Mouse (Mus musculus): ENCODE results near the gene Trappc3l. TPM values are rescaled to one million over a fixed set of nuclear protein-coding genes. Genes with fewer than 3 reads are reported as not detected.
A peak's percentile ranks its signal among the peaks of the same experiment; 100 is the strongest.

The Trappc3l gene
- polyA plus RNA-seq, 1 experiment from 2014 or later: not detected

GRCm38 (mm10) chr10:34136432-34136831 is 99.0 kb downstream of the Trappc3l start:
- Histone ChIP-seq H3K4me3 (no peak overlapping the region), H3K4me1 (replicated peaks) (peaks cover 9% of the 10 kb centered on the region), H3K36me3 (no peaks in the 10 kb centered on the region), H3K9me3 (replicated peaks) (no peaks in the 10 kb centered on the region), H3K4me2 (no peak overlapping the region), H3K27me3 (no peaks in the 10 kb centered on the region), H3K9ac (no peak overlapping the region), H3K27ac (no peak overlapping the region)
- no peak for ATAC-seq (replicated peaks; ENCODE audit: insufficient number of reproducible peaks, insufficient read depth, low FRiP score, low read depth)
- WGBS: 35% methylated on average over 6 of the region's 6 CpGs

- H3K9me3 ChIP-seq (replicated peaks): no peaks in the 10 kb centered on the region
- 25% methylated on average over 6 of the region's 6 CpGs for WGBS
- no peaks in the 10 kb centered on the region for H3K27me3 ChIP-seq
- H3K4me1 ChIP-seq (replicated peaks): peaks cover 9% of the 10 kb centered on the region
- ATAC-seq (replicated peaks; ENCODE audit: insufficient number of reproducible peaks, insufficient read depth, low FRiP score, low read depth): no peak
- no peak overlapping the region for H3K4me2 ChIP-seq
- H3K4me3 ChIP-seq: no peak overlapping the region
- no peak overlapping the region for H3K9ac ChIP-seq
- no peaks in the 10 kb centered on the region for H3K36me3 ChIP-seq
- H3K27ac ChIP-seq: peak overlapping the region; percentile 34; the same call in 1 of the 2 replicates
Observed at GRCm38 (mm10) chr10:34138027-34138426, 100.6 kb downstream of the Trappc3l start.

GRCm38 (mm10) chr10:34139768-34140167 is 102.4 kb downstream of the Trappc3l start:
- no peaks in the 10 kb centered on the region for H3K36me3 ChIP-seq
- H3K4me2 ChIP-seq: no peak overlapping the region
- H3K27ac ChIP-seq: no peak overlapping the region
- H3K27me3 ChIP-seq: no peaks in the 10 kb centered on the region
- H3K4me3 ChIP-seq: no peak overlapping the region
- H3K4me1 ChIP-seq (replicated peaks): peaks cover 9% of the 10 kb centered on the region
- no peaks in the 10 kb centered on the region for H3K9me3 ChIP-seq (replicated peaks)
- 58% methylated on average over 4 of the region's 4 CpGs for WGBS
- H3K9ac ChIP-seq: no peak overlapping the region
- ATAC-seq (replicated peaks; ENCODE audit: insufficient number of reproducible peaks, insufficient read depth, low FRiP score, low read depth): no peak

- no peaks in the 10 kb centered on the region for H3K36me3 ChIP-seq
- 67% methylated on average over 2 of the region's 2 CpGs for WGBS
Observed at GRCm38 (mm10) chr10:34141693-34142092, 104.3 kb downstream of the Trappc3l start.

GRCm38 (mm10) chr10:34149772-34150171 is 112.4 kb downstream of the Trappc3l start:
- Histone ChIP-seq H3K27ac (no peak overlapping the region), H3K9me3 (replicated peaks) (no peaks in the 10 kb centered on the region), H3K4me2 (no peak overlapping the region), H3K4me1 (replicated peaks) (no peaks in the 10 kb centered on the region), H3K9ac (no peak overlapping the region), H3K4me3 (no peak overlapping the region), H3K27me3 (no peaks in the 10 kb centered on the region), H3K36me3 (no peaks in the 10 kb centered on the region)
- WGBS: 60% methylated on average over 3 of the region's 3 CpGs
- ATAC-seq (replicated peaks; ENCODE audit: insufficient number of reproducible peaks, insufficient read depth, low FRiP score, low read depth): no peak

More at GRCm38 (mm10) chr10:34141693-34142092, 104.3 kb downstream of the Trappc3l start:
- Histone ChIP-seq H3K27ac (no peak overlapping the region), H3K27me3 (no peaks in the 10 kb centered on the region), H3K4me3 (no peak overlapping the region), H3K4me1 (replicated peaks) (peaks cover 9% of the 10 kb centered on the region), H3K9ac (no peak overlapping the region), H3K4me2 (no peak overlapping the region), H3K9me3 (replicated peaks) (no peaks in the 10 kb centered on the region)
- ATAC-seq (replicated peaks; ENCODE audit: insufficient number of reproducible peaks, insufficient read depth, low FRiP score, low read depth): no peak

GRCm38 (mm10) chr10:34150454-34150853 is 113.1 kb downstream of the Trappc3l start:
- ATAC-seq (replicated peaks; ENCODE audit: insufficient number of reproducible peaks, insufficient read depth, low FRiP score, low read depth): no peak

GRCm38 (mm10) chr10:34151827-34152226 is 114.4 kb downstream of the Trappc3l start:
- no peak overlapping the region for H3K4me2 ChIP-seq
- no peak for ATAC-seq (replicated peaks; ENCODE audit: insufficient number of reproducible peaks, insufficient read depth, low FRiP score, low read depth)
- no peak overlapping the region for H3K4me3 ChIP-seq
- no peak overlapping the region for H3K27ac ChIP-seq
- no peak overlapping the region for H3K9ac ChIP-seq
- H3K36me3 ChIP-seq: no peaks in the 10 kb centered on the region
- H3K9me3 ChIP-seq (replicated peaks): no peaks in the 10 kb centered on the region
- no peaks in the 10 kb centered on the region for H3K4me1 ChIP-seq (replicated peaks)
- WGBS: 82% methylated on average over 3 of the region's 3 CpGs
- no peaks in the 10 kb centered on the region for H3K27me3 ChIP-seq

More at GRCm38 (mm10) chr10:34150454-34150853, 113.1 kb downstream of the Trappc3l start:
- Histone ChIP-seq H3K9ac (no peak overlapping the region), H3K9me3 (replicated peaks) (no peaks in the 10 kb centered on the region), H3K4me3 (no peak overlapping the region), H3K4me2 (no peak overlapping the region), H3K27ac (no peak overlapping the region), H3K4me1 (replicated peaks) (no peaks in the 10 kb centered on the region), H3K36me3 (no peaks in the 10 kb centered on the region), H3K27me3 (no peaks in the 10 kb centered on the region)
- WGBS: 61% methylated on average over 6 of the region's 6 CpGs

- Histone ChIP-seq H3K27ac (no peak overlapping the region), H3K4me3 (no peak overlapping the region), H3K9ac (no peak overlapping the region), H3K36me3 (no peaks in the 10 kb centered on the region), H3K4me2 (no peak overlapping the region), H3K27me3 (no peaks in the 10 kb centered on the region), H3K9me3 (replicated peaks) (no peaks in the 10 kb centered on the region), H3K4me1 (replicated peaks) (no peaks in the 10 kb centered on the region)
- no peak for ATAC-seq (replicated peaks; ENCODE audit: insufficient number of reproducible peaks, insufficient read depth, low FRiP score, low read depth)
- WGBS: 89% methylated on average over 12 of the region's 12 CpGs
Observed at GRCm38 (mm10) chr10:34155796-34156554, 118.6 kb downstream of the Trappc3l start.

Other genes starting within 250 kb of the Trappc3l start
- not detected in 2 replicates for gene Sult3a1, start 179.9 kb upstream of the Trappc3l start, polyA plus RNA-seq (2015; fragmentation: Nextera tagmentation; extraction: Ambion mirVana)
- gene Rsph4a, start 132.5 kb upstream of the Trappc3l start, polyA plus RNA-seq (2015; fragmentation: Nextera tagmentation; extraction: Ambion mirVana): 0.04 and 0.05 TPM in 2 replicates
- gene Zup1, start 86.3 kb upstream of the Trappc3l start, polyA plus RNA-seq (2015; fragmentation: Nextera tagmentation; extraction: Ambion mirVana): 11.6 and 12.0 TPM in 2 replicates
- 79.4 and 100 TPM in 2 replicates for gene Rwdd1, start 18.0 kb upstream of the Trappc3l start, polyA plus RNA-seq (2015; fragmentation: Nextera tagmentation; extraction: Ambion mirVana)
- not detected in 2 replicates for gene Calhm4, start 6.7 kb downstream of the Trappc3l start, polyA plus RNA-seq (2015; fragmentation: Nextera tagmentation; extraction: Ambion mirVana)
- gene Calhm5, start 58.9 kb downstream of the Trappc3l start, polyA plus RNA-seq (2015; fragmentation: Nextera tagmentation; extraction: Ambion mirVana): 1.6 and 1.9 TPM in 2 replicates
- 0.78 and 0.89 TPM in 2 replicates for gene Calhm6, start 90.4 kb downstream of the Trappc3l start, polyA plus RNA-seq (2015; fragmentation: Nextera tagmentation; extraction: Ambion mirVana)
- gene Dse, start 170.1 kb downstream of the Trappc3l start, polyA plus RNA-seq (2015; fragmentation: Nextera tagmentation; extraction: Ambion mirVana): 12.4 and 16.1 TPM in 2 replicates
- gene Tspyl1, start 244.6 kb downstream of the Trappc3l start, polyA plus RNA-seq (2015; fragmentation: Nextera tagmentation; extraction: Ambion mirVana): 69.4 and 72.5 TPM in 2 replicates

All from heart, embryonic 15.5 days (tissue).